Mouse (Mus musculus) fat pad, adult 2 months (tissue): ENCODE data around the gene Ermard.

ENCODE experiments used
- DNase-seq: peaks from one replicate; pipeline ENCODE4 v3.0.0-alpha.2; 2011; ENCODE audit warnings: low read depth, low spot score; ENCODE audit errors: extremely low read depth

The Ermard gene

GRCm38 (mm10) chr17:15059646-15060045 lies 18.6 kb downstream of the Ermard start:
- no peak for DNase-seq

- DNase-seq = no peak
These were observed 19.3 kb downstream of the Ermard start for GRCm38 (mm10) chr17:15060356-15060755.

GRCm38 (mm10) chr17:15065391-15066024 lies 24.5 kb downstream of the Ermard start:
- DNase-seq = no peak

GRCm38 (mm10) chr17:15066066-15066465 lies 25.1 kb downstream of the Ermard start:
- DNase-seq = no peak

GRCm38 (mm10) chr17:15066911-15067310 lies 25.9 kb downstream of the Ermard start:
- DNase-seq = no peak

GRCm38 (mm10) chr17:15068040-15068792 lies 27.2 kb downstream of the Ermard start:
- no peak for DNase-seq

- no peak for DNase-seq
These were observed 28.1 kb downstream of the Ermard start for GRCm38 (mm10) chr17:15069124-15069523.

GRCm38 (mm10) chr17:15072211-15072610 lies 31.2 kb downstream of the Ermard start:
- DNase-seq = no peak

- no peak for DNase-seq
These were observed 34.0 kb downstream of the Ermard start for GRCm38 (mm10) chr17:15075033-15075432.

- no peak for DNase-seq
These were observed 36.5 kb downstream of the Ermard start for GRCm38 (mm10) chr17:15077536-15077935.

GRCm38 (mm10) chr17:15084226-15084848 lies 43.3 kb downstream of the Ermard start:
- DNase-seq = no peak

GRCm38 (mm10) chr17:15085006-15085405 lies 44.0 kb downstream of the Ermard start:
- DNase-seq = no peak

- no peak for DNase-seq
These were observed 47.2 kb downstream of the Ermard start for GRCm38 (mm10) chr17:15088166-15088565.

GRCm38 (mm10) chr17:15088591-15089001 lies 47.6 kb downstream of the Ermard start:
- no peak for DNase-seq

GRCm38 (mm10) chr17:15091739-15092138 lies 50.7 kb downstream of the Ermard start:
- no peak for DNase-seq

GRCm38 (mm10) chr17:15093523-15093922 lies 52.5 kb downstream of the Ermard start:
- DNase-seq = no peak

GRCm38 (mm10) chr17:15096853-15097252 lies 55.8 kb downstream of the Ermard start:
- no peak for DNase-seq

GRCm38 (mm10) chr17:15098677-15099076 lies 57.7 kb downstream of the Ermard start:
- no peak for DNase-seq

- no peak for DNase-seq
These were observed 60.3 kb downstream of the Ermard start for GRCm38 (mm10) chr17:15101355-15101754.

GRCm38 (mm10) chr17:15107143-15107649 lies 66.2 kb downstream of the Ermard start:
- DNase-seq = no peak

- DNase-seq = no peak
These were observed 67.7 kb downstream of the Ermard start for GRCm38 (mm10) chr17:15108473-15109441.
